Mouse (Mus musculus) neural tube, embryonic 11.5 days (tissue): ENCODE measurements at regions not wholly inside any gene's neighbourhood (a gene's known extent, or its start where the extent isn't known, plus 50 kb on each side); places are given as distances from the start of the nearest gene placed in this dataset.

Source experiments
- ATAC-seq: fragments of 200-750 bp; cut with Nextera tagmentation; 2 replicates; pipeline ENCODE4 v1.8.0; 2017; ENCODE audit warnings: moderate number of reproducible peaks, mild to moderate bottlenecking, moderate TSS enrichment, moderate library complexity; ENCODE audit not compliant: insufficient read depth, low FRiP score, low TSS enrichment
- DNase-seq: peaks from one replicate; pipeline ENCODE4 v3.0.0-alpha.2; 2015; ENCODE audit warnings: low spot score
- H3K27ac ChIP-seq: fragments of 300-500 bp; sonication (generic); 2 replicates; pipeline ENCODE4 v1.5.1; 2014; ENCODE audit warnings: low read depth, mild to moderate bottlenecking, low read length
- H3K27me3 ChIP-seq: fragments of 300-500 bp; sonication (generic); 2 replicates; pipeline ENCODE4 v1.6.1; 2014; ENCODE audit warnings: mild to moderate bottlenecking, low read length, mixed read lengths; ENCODE audit not compliant: control insufficient read depth, insufficient read depth
- H3K36me3 ChIP-seq: fragments of 300-500 bp; sonication (generic); 2 replicates; pipeline ENCODE4 v1.6.1; 2014; ENCODE audit warnings: mild to moderate bottlenecking, low read length, moderate library complexity, mixed read lengths; ENCODE audit not compliant: control insufficient read depth, insufficient read depth
- H3K4me1 ChIP-seq: fragments of 300-500 bp; sonication (generic); 2 replicates; pipeline ENCODE4 v1.6.1; 2014; ENCODE audit warnings: low read length, mixed read lengths; ENCODE audit not compliant: control insufficient read depth, insufficient read depth
- H3K4me2 ChIP-seq: fragments of 300-500 bp; sonication (generic); 2 replicates; pipeline ENCODE4 v1.6.1; 2014; ENCODE audit warnings: low read depth, mild to moderate bottlenecking, moderate library complexity
- H3K4me3 ChIP-seq: fragments of 300-500 bp; sonication (generic); 2 replicates; pipeline ENCODE4 v1.5.1; 2014; ENCODE audit warnings: low read depth, low read length
- H3K9ac ChIP-seq: fragments of 300-500 bp; sonication (generic); 2 replicates; pipeline ENCODE4 v1.6.1; 2014; ENCODE audit warnings: mild to moderate bottlenecking, low read length
- H3K9me3 ChIP-seq: fragments of 300-500 bp; sonication (generic); 2 replicates; pipeline ENCODE4 v1.6.1; 2016; ENCODE audit warnings: low read length; ENCODE audit not compliant: control insufficient read depth
- WGBS: fragments of 180-500 bp; shearing (Covaris S2); extraction: QIAGEN DNeasy Blood & Tissue Kit; methylation state at CpG from one replicate; pipeline ENCODE4 v1.1.7; 2014; 5-methylcytosine and 5-hydroxymethylcytosine counted together

- ATAC-seq = no peak
Observed at GRCm38 (mm10) chr6:22716864-22717557, 158.3 kb upstream of the Ptprz1 start.

GRCm38 (mm10) chr6:22716144-22716856 is 159.0 kb upstream of the Ptprz1 start:
- no peak overlapping the region for H3K27ac ChIP-seq
- no peak for DNase-seq
- 73% methylated on average over 7 of the region's 7 CpGs for WGBS
- H3K9me3 ChIP-seq = no peaks in the 10 kb centered on the region
- no peak overlapping the region for H3K4me2 ChIP-seq
- no peaks in the 10 kb centered on the region for H3K4me1 ChIP-seq
- no peak overlapping the region for H3K4me3 ChIP-seq
- H3K27me3 ChIP-seq = no peaks in the 10 kb centered on the region
- no peak overlapping the region for H3K9ac ChIP-seq
- ATAC-seq = no peak
- H3K36me3 ChIP-seq = no peaks in the 10 kb centered on the region

More at GRCm38 (mm10) chr6:22716864-22717557, 158.3 kb upstream of the Ptprz1 start:
- H3K27ac ChIP-seq = no peak overlapping the region
- no peak overlapping the region for H3K4me2 ChIP-seq
- H3K4me1 ChIP-seq = no peaks in the 10 kb centered on the region
- no peak overlapping the region for H3K4me3 ChIP-seq
- H3K9me3 ChIP-seq = no peaks in the 10 kb centered on the region
- no peak overlapping the region for H3K9ac ChIP-seq
- 84% methylated on average over 4 of the region's 4 CpGs for WGBS
- H3K36me3 ChIP-seq = no peaks in the 10 kb centered on the region
- no peak for DNase-seq
- no peaks in the 10 kb centered on the region for H3K27me3 ChIP-seq

- Histone ChIP-seq H3K4me2 (no peak overlapping the region), H3K4me3 (no peak overlapping the region), H3K27me3 (no peaks in the 10 kb centered on the region)
Observed at GRCm38 (mm10) chr6:22698187-22698586, 177.1 kb upstream of the Ptprz1 start.

DNA sequence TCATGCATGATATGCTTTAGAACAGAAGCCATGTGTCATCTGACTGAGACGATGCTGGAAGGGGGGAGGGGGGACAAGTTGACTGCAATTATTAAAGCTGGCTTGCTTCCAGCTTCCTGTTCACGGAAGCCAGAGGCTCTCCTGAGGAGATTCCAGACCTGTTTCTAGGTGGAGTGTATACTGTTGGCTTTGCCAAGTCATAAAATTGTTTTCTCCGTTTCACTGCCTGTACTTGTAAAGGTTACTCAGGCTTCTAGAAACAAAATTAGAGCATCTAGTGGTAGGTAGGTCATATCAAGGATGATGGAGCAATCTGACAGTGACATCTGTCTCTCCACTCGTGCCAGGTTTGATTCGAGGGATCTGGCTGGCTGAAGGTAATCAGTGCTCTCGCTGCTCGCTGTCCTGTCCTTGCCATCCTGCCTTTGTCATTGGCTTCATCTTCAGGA is 186.6 kb upstream of the Ptprz1 start:
- H3K9me3 ChIP-seq = no peaks in the 10 kb centered on the region
- H3K4me3 ChIP-seq = no peak overlapping the region
- no peak for ATAC-seq
- no peak overlapping the region for H3K27ac ChIP-seq
- H3K9ac ChIP-seq = no peak overlapping the region
- no peak overlapping the region for H3K4me2 ChIP-seq
- no peaks in the 10 kb centered on the region for H3K4me1 ChIP-seq
- no peaks in the 10 kb centered on the region for H3K27me3 ChIP-seq
- no peak for DNase-seq
- no peaks in the 10 kb centered on the region for H3K36me3 ChIP-seq
- 80% methylated on average over 7 of the region's 7 CpGs for WGBS

More at GRCm38 (mm10) chr6:22698187-22698586, 177.1 kb upstream of the Ptprz1 start:
- Histone ChIP-seq H3K9ac (no peak overlapping the region), H3K36me3 (no peaks in the 10 kb centered on the region), H3K9me3 (no peaks in the 10 kb centered on the region), H3K4me1 (no peaks in the 10 kb centered on the region), H3K27ac (no peak overlapping the region)
- no peak for DNase-seq
- ATAC-seq = no peak

GRCm38 (mm10) chr6:22674586-22674929 is 200.7 kb upstream of the Ptprz1 start:
- H3K9ac ChIP-seq = no peak overlapping the region
- ATAC-seq (peak; percentile 43; the same call in 1 of the 2 replicates), DNase-seq (peak; percentile 12)
- H3K27ac ChIP-seq = no peak overlapping the region
- H3K9me3 ChIP-seq = no peaks in the 10 kb centered on the region
- WGBS = 38% methylated on average over 1 of the region's 1 CpGs
- no peak overlapping the region for H3K4me3 ChIP-seq
- no peaks in the 10 kb centered on the region for H3K4me1 ChIP-seq
- H3K4me2 ChIP-seq = no peak overlapping the region
- H3K36me3 ChIP-seq = no peaks in the 10 kb centered on the region
- H3K27me3 ChIP-seq = no peaks in the 10 kb centered on the region

GRCm38 (mm10) chr6:22673919-22674585 is 201.2 kb upstream of the Ptprz1 start:
- Histone ChIP-seq H3K27ac (no peak overlapping the region), H3K9ac (no peak overlapping the region), H3K4me2 (no peak overlapping the region), H3K36me3 (no peaks in the 10 kb centered on the region), H3K4me1 (no peaks in the 10 kb centered on the region), H3K9me3 (no peaks in the 10 kb centered on the region), H3K27me3 (no peaks in the 10 kb centered on the region), H3K4me3 (no peak overlapping the region)
- no peak for ATAC-seq
- 93% methylated on average over 2 of the region's 2 CpGs for WGBS
- no peak for DNase-seq

DNA sequence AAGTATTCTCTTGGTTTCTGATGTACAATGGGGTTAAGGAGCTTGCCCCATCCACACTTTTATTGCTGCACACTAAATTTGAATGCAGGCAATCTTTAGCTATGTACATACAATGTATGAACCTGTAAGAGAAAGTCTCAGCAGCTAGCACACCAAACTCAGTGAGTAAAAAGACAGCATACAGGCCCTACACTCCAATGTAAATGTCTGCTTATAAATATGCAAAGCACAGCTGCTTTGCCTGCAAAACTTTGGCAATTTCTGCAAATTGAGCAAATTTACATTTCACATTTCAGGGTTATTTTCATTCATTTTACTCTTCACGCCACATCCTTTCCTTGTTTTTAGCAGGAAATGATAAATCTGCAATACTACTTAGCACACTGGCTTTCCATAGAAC is 203.8 kb upstream of the Ptprz1 start:
- H3K27me3 ChIP-seq = no peaks in the 10 kb centered on the region
- H3K36me3 ChIP-seq = no peaks in the 10 kb centered on the region
- H3K4me2 ChIP-seq = no peak overlapping the region
- no peak for ATAC-seq
- H3K27ac ChIP-seq = no peak overlapping the region
- H3K9ac ChIP-seq = no peak overlapping the region
- H3K4me3 ChIP-seq = no peak overlapping the region
- no peak for DNase-seq
- no peaks in the 10 kb centered on the region for H3K4me1 ChIP-seq
- no peaks in the 10 kb centered on the region for H3K9me3 ChIP-seq
- WGBS = 67% methylated on average over 1 of the region's 1 CpGs

- 86% methylated on average over 7 of the region's 7 CpGs for WGBS
- no peak overlapping the region for H3K4me2 ChIP-seq
- H3K4me3 ChIP-seq = no peak overlapping the region
- no peaks in the 10 kb centered on the region for H3K4me1 ChIP-seq
- H3K9ac ChIP-seq = no peak overlapping the region
- H3K27me3 ChIP-seq = no peaks in the 10 kb centered on the region
- ATAC-seq (0 out of 2 replicates have a peak, but pooled peaks have one; percentile 35), DNase-seq (no peak)
- no peaks in the 10 kb centered on the region for H3K36me3 ChIP-seq
- no peaks in the 10 kb centered on the region for H3K9me3 ChIP-seq
- no peak overlapping the region for H3K27ac ChIP-seq
Observed at GRCm38 (mm10) chr6:22668190-22668975, 206.9 kb upstream of the Ptprz1 start.
